Mouse (Mus musculus): ENCODE results near the gene Gpr61. TPM values are rescaled to one million over a fixed set of nuclear protein-coding genes. Genes with fewer than 3 reads are reported as not detected.

Gene Gpr61
- total RNA-seq, 2 experiments from 2014 or later, result 20.4 to 21.3 TPM

DNA sequence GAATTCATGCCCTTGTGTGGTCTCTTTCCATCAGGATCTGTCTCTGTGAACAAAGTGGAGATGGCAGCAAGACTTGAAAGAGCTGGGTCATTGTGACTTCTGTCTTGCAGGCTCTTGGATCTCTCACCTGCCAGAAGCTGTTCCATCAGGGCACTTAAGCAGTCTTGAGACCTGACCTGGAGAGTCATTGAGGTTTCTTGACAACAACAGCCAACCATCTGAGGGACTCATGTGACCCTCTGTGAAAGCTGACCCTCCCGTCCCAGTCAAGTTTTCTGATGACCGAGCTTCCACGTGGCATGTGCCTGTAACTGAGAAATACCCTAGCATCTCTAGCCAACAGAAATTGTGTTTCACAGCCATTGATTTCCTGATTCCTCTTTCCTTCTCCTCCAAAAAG lies 30.1 kb upstream of the Gpr61 start:
- intact Hi-C loops (cut with DNase I), result no loop called here

GRCm38 (mm10) chr3:108180514-108180913 lies 25.8 kb upstream of the Gpr61 start:
- intact Hi-C loops (cut with DNase I), result no loop called here
- no peak for DNase-seq (ENCODE audit: extremely low spot score in 1 of 2, low spot score in 2 of 2)

More for the DNA sequence above, 30.1 kb upstream of the Gpr61 start:
- no peak for DNase-seq (ENCODE audit: extremely low spot score in 1 of 2, low spot score in 2 of 2)

- no peak for DNase-seq (ENCODE audit: extremely low spot score in 1 of 2, low spot score in 2 of 2)
Observed at GRCm38 (mm10) chr3:108178756-108179715, 24.4 kb upstream of the Gpr61 start.

DNA sequence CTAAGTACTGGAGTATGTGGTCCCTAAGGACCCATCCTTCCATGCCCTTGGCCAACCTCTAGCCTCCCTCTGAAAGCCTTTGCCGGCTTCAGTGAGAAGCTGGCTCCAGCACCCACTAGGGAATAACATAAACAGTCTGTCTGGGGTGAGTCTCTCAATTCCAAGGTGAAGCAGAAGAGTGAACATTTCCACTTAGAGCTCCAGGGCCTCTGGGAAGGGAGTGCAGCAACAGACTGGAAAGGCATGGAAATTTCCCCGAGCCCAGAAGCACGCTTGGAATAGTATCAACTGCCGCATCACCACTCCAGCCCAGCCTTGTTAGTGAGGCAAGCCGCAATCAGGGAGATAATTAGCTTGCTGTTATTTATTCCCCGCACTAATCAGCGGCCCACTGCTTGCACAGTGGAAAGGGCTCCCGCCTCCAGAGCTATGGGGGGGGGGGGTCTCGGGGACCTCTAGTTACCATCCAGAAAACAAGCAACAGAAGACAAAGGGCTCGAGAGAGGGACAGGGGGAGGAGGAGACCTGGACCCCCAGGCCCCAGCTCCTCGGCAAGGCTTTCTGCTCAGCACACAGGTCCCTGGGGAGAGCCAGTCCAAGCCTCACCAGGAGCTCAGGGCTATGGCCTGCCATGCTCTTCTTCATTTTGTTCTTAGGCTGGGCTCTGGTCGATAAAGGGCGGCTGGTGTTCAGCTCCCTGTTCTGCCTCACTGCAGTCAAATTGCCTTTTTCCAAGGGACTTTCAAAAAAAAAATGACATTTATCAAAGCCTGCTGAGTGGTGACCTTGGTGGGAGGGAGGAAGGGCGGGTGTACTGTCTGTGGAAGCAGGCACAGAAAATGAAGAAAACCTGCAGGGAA lies 20.2 kb upstream of the Gpr61 start:
- intact Hi-C loops (cut with DNase I), result no loop called here
- peak; percentile 54 to 75 for DNase-seq (ENCODE audit: extremely low spot score in 1 of 2, low spot score in 2 of 2)

More at GRCm38 (mm10) chr3:108178756-108179715, 24.4 kb upstream of the Gpr61 start:
- intact Hi-C loops (cut with DNase I), result no loop called here

DNA sequence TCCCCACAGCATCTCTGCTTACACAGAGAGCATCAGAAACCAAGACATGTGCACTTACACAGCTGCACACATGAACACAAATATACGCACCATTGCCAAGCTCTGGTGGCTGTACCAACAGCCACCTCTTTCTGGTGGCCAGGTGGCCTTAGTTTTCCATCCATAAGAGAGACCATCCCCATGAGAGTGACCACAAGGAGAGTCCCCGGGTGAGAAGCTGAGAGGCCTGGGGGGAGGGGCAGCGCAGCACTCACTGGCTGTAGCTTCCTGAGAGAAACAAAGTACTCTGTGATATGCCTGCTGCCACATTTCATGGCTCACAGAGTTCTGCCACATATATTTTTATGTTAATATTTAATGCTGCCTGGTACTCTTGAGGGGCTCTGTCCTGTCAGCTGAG lies 14.5 kb upstream of the Gpr61 start:
- intact Hi-C loops (cut with DNase I), result no loop called here
- DNase-seq (ENCODE audit: extremely low spot score in 1 of 2, low spot score in 2 of 2), result no peak

DNA sequence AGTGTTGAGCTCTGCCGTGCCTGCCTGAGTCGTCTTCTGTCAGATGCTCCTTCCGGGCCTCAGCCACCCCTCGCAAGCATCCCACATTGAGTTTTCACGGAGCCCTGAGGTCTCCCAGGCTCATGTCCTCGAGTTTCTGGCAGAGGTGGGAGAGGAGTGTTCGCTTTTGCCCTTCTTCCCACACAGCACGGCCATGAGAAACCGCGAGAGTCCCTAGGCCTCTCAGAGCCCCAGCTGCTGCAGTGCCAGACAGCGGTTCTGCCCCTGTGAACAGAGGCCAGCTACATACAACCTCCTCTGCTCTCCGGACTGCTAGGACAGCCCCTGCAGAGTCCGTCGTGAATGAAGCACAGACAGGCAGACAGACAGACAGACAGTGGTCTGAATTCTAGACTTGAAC lies 12.8 kb upstream of the Gpr61 start:
- intact Hi-C loops (cut with DNase I), result no loop called here
- DNase-seq (ENCODE audit: extremely low spot score in 1 of 2, low spot score in 2 of 2), result no peak

DNA sequence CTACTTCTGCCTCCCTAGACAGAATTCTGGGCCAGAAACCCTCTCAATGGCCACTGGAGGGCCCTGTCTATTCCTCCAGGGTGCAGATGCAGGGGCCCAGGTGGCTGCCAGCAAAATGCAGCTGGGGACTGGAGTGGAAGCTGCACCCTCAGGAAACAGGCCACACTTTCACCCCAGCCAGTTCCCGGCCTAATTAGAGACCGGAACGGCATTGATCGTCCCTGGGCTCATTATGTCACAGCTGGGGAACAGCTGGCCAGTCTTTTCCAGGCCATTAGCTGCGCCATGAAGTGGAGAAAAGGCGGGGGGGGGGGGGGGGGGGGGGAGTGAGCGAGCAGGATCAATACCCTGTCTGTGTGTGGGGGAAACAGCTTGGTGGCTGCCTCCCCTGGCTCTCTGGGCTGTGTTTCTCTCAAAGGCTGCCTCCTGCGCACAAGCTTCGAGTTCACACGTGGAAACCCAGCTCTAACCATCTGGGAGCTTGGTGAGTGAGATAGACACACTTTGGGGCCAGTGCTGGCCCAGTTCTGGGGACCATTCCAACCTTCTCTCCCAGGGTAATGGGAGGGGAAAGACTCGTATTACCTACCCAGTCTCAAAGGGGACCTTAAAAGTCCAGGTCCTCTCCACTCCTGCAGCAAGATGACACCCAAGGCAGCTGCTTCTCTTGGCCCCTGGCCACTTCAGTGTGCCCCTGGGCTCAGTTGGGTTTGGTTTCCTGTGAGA lies 12.0 kb upstream of the Gpr61 start:
- DNase-seq (ENCODE audit: extremely low spot score in 1 of 2, low spot score in 2 of 2), result peak in 1 of 2 experiments; percentile 78
- intact Hi-C loops (cut with DNase I), result no loop called here

DNA sequence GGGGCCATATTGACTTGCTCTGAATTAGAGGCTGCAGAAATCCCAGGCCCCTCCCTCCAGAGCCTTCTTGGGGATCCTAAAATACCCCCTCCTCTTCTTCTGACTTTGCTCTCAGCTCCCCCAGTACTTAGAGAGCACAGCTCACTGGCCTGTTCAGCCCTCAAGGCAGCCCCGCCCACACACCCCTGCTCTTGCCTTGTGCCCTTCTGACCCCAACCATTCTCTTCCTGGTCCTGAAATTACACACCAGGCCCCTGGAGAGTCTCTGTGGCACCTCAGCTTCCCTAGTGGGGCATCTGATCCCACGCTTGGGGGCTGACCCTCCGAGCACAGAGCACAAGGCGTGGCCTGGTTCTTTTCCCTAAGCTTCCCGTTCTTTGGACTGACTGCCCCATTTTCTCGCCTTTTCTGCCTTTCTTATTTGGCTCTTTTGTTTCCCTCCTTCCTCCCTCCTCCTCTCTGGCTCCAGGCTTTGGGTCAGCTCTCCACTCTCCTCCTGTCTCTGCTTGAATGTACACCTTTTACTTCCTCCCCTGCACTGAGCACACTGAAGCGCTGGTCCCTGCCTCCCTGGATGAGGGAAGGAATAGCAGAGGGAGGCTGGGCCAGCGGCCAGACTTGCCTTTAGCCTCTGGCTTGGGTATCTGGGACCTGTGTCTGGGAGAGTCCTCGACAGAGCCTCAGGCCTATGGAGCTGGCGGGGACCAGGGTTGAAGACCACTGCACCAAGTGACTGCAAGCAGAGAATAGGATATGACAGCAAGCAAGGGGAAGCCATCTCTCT lies 11.0 kb upstream of the Gpr61 start:
- intact Hi-C loops (cut with DNase I), result no loop called here
- DNase-seq (ENCODE audit: extremely low spot score in 1 of 2, low spot score in 2 of 2), result peak in 1 of 2 experiments; percentile 53

- peak; percentile 75 to 91 for DNase-seq (ENCODE audit: extremely low spot score in 1 of 2, low spot score in 2 of 2)
- intact Hi-C loops (cut with DNase I), result loop anchor here (5.0 kb wide), 2 partner anchors 37 to 107 kb away; partner anchors contain the start of gene Cyb561d1
Observed at GRCm38 (mm10) chr3:108164807-108165206, 10.1 kb upstream of the Gpr61 start.

GRCm38 (mm10) chr3:108164091-108164490 lies 9.4 kb upstream of the Gpr61 start:
- intact Hi-C loops (cut with DNase I), result loop anchor here (5.0 kb wide), 2 partner anchors 38 to 108 kb away; partner anchors contain the start of gene Cyb561d1
- DNase-seq (ENCODE audit: extremely low spot score in 1 of 2, low spot score in 2 of 2), result no peak

GRCm38 (mm10) chr3:108158383-108159037 lies 3.8 kb upstream of the Gpr61 start:
- intact Hi-C loops (cut with DNase I), result no loop called here
- DNase-seq (ENCODE audit: extremely low spot score in 1 of 2, low spot score in 2 of 2), result peak; percentile 61 to 71

- intact Hi-C loops (cut with DNase I), result no loop called here
Observed at GRCm38 (mm10) chr3:108152290-108152689, 2.4 kb downstream of the Gpr61 start.

GRCm38 (mm10) chr3:108147386-108148235 lies 7.1 kb downstream of the Gpr61 start:
- intact Hi-C loops (cut with DNase I), result loop anchor here (5.0 to 10.0 kb wide), 3 partner anchors 75 to 280 kb away; partner anchors contain the start of gene Gstm7
- DNase-seq (ENCODE audit: extremely low spot score in 1 of 2, low spot score in 2 of 2), result peak; percentile 88 to 91

More at GRCm38 (mm10) chr3:108152290-108152689, 2.4 kb downstream of the Gpr61 start:
- no peak for DNase-seq (ENCODE audit: extremely low spot score in 1 of 2, low spot score in 2 of 2)

- intact Hi-C loops (cut with DNase I), result loop anchor here (5.0 to 10.0 kb wide), 3 partner anchors 74 to 279 kb away; partner anchors contain the start of gene Gstm7
- no peak for DNase-seq (ENCODE audit: extremely low spot score in 1 of 2, low spot score in 2 of 2)
Observed at GRCm38 (mm10) chr3:108146671-108147070, 8.0 kb downstream of the Gpr61 start.

DNA sequence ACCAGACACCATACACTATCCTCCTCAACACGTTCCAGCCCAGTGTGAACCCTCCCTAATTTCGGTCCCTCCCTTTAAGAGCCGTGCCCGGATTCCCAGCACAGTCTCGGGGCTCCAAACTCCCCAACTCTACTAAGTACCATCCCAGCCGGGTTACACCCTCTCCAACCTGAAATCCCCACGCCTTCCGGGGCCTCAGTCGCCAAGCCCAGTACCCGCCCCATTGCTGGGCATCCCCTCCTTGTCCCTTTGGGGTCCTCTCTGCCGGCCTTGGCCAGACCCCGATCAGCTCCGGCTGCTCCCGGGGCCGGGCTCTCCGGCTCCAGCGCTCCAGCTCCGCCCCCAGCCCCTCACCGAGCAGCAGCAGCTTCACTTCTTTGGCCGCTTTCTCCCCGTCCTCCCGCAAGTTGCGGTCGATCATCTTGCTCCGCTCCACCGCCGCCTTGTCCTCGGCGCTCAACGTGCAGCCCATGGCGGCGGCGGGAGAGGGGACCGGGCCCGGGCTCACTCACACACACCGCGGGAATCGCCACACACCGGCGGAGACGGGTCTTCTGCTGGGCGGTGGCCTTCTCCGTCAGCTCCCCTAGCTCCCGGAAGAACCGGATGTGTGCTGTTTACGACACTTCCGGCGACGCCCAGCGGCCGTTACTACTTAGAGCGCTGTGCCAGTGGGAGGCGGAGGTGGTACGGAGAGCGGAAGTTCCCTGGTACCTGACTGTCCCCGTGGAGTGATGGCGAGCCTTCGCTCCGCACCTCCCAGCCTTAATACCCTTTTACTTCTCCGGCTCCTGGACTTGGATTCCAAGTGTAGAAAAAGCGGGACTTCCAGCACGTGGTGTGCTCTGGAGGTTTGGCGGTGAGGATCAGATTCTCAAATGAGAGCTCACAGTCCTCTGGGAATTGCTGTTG lies 8.9 kb downstream of the Gpr61 start, which contains the start of gene Gnai3:
Gnai3 (minus strand) TSS at position 613 of the 912 bp plus-strand sequence.
- intact Hi-C loops (cut with DNase I), result loop anchor here (5.0 to 10.0 kb wide), 3 partner anchors 73 to 278 kb away; partner anchors contain the start of gene Gstm7
- DNase-seq (ENCODE audit: extremely low spot score in 1 of 2, low spot score in 2 of 2), result peak; percentile 90 to 92

Measured in left cerebral cortex, postnatal 10 days (tissue).